Mouse (Mus musculus): ENCODE results near the gene Zfp987. TPM values are rescaled to one million over a fixed set of nuclear protein-coding genes. Genes with fewer than 3 reads are reported as not detected.
"Not testable (repeated sequence)": the region's sequence is repeated elsewhere in the genome, so short reads cannot be mapped to it uniquely, and the experiment has no call there.

Gene Zfp987
- total RNA-seq (2021) = under 1 TPM in 1 of 2 experiments, not detected in 1; 0.16 TPM

- intact Hi-C loops (cut with DNase I); DNase-seq (ENCODE audit: extremely low spot score in 1 of 2, low spot score in 2 of 2): not testable (repeated sequence)
These were observed at the start of gene Zfp987 for GRCm38 (mm10) chr4:146096998-146097397. Gene Zfp987 (plus strand): TSS chr4:146097298.

- intact Hi-C loops (cut with DNase I); DNase-seq (ENCODE audit: extremely low spot score in 1 of 2, low spot score in 2 of 2): not testable (repeated sequence)
These were observed 44.6 kb upstream of the Zfp987 start for GRCm38 (mm10) chr4:146052536-146052935.

GRCm38 (mm10) chr4:146053445-146053844 is 43.7 kb upstream of the Zfp987 start:
- DNase-seq (ENCODE audit: extremely low spot score in 1 of 2, low spot score in 2 of 2); intact Hi-C loops (cut with DNase I): not testable (repeated sequence)

GRCm38 (mm10) chr4:146055335-146055734 is 41.8 kb upstream of the Zfp987 start:
- DNase-seq (ENCODE audit: extremely low spot score in 1 of 2, low spot score in 2 of 2) = no peak
- intact Hi-C loops (cut with DNase I) = no loop called here

GRCm38 (mm10) chr4:146058646-146059045 is 38.5 kb upstream of the Zfp987 start:
- DNase-seq (ENCODE audit: extremely low spot score in 1 of 2, low spot score in 2 of 2) = peak in 1 of 2 experiments; percentile 52
- intact Hi-C loops (cut with DNase I) = not testable (repeated sequence)

DNA sequence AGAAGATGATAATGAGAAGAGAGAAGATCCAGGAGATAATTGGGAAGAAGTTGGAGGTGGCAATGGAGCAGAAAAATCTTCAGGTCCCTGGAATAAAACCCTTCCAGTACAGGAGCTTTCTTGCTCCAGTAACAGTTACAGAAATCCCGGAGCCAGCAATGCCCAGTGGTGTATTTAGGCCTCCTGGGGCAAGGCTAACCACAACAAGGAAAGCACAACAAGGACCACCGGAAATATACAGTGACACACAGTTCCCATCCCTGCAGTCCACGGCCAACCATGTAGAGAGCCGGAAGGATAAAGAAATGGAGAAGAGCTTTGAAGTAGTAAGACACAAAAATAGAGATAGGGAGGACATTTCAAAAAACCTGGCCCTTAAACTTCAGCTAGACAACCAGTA is 38.0 kb upstream of the Zfp987 start:
- DNase-seq (ENCODE audit: extremely low spot score in 1 of 2, low spot score in 2 of 2); intact Hi-C loops (cut with DNase I): not testable (repeated sequence)

- intact Hi-C loops (cut with DNase I); DNase-seq (ENCODE audit: extremely low spot score in 1 of 2, low spot score in 2 of 2): not testable (repeated sequence)
These were observed 37.0 kb upstream of the Zfp987 start for GRCm38 (mm10) chr4:146059974-146060693.

DNA sequence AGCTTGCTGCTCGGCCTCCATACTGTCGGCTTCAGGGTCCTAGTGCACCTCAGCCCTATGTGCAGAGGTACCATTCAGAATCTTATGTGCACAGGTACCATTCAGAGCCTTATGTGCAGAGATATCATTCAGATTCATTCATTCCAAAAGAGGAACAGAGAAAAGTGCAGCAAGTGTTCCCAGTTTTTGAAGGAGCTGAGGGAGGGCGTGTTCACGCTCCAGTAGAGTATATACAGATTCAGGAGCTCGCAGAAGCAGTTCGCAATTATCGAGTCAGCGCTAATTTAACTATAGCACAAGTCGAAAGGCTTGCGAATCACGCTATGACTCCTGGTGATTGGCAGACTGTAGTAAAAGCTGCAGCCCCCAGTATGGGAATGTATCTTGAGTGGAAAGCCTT is 36.0 kb upstream of the Zfp987 start:
- DNase-seq (ENCODE audit: extremely low spot score in 1 of 2, low spot score in 2 of 2); intact Hi-C loops (cut with DNase I): not testable (repeated sequence)

DNA sequence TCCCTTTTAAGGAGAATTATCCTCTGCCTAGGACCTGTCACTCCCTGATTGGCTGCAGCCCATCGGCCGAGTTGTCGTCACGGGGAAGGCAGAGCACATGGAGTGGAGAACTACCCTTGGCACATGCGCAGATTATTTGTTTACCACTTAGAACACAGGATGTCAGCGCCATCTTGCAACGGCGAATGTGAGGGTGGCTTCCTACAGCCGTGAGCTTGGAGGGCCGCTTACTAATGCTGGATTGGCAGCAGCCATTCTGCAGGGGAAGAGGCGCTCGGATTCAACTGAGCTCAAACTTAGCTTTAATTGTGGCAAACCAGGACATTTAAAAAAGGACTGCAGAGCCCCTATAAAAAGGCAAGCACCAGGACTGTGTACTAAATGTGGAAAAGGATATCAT is 35.1 kb upstream of the Zfp987 start:
- intact Hi-C loops (cut with DNase I); DNase-seq (ENCODE audit: extremely low spot score in 1 of 2, low spot score in 2 of 2): not testable (repeated sequence)

- DNase-seq (ENCODE audit: extremely low spot score in 1 of 2, low spot score in 2 of 2); intact Hi-C loops (cut with DNase I): not testable (repeated sequence)
These were observed 34.1 kb upstream of the Zfp987 start for GRCm38 (mm10) chr4:146063001-146063400.

- DNase-seq (ENCODE audit: extremely low spot score in 1 of 2, low spot score in 2 of 2); intact Hi-C loops (cut with DNase I): not testable (repeated sequence)
These were observed 33.5 kb upstream of the Zfp987 start for GRCm38 (mm10) chr4:146063621-146064020.

DNA sequence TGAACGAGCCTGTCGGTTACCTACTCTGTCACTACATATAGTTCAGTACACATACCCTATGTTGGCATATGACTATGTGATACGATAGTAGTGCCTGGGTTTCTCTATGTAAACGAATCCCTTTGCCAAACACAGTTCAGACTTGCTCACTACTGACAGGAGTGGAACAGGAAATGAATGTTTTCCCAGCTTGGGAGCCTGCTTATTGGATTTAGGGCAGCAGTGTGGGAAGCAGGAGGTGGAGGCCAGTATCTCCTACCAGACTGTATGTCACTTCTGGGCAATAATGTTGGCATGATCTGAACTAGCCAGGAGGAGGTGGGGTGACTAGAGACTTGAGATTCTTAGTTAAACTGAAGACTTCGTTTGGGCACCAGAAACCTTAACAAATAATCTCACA is 32.3 kb upstream of the Zfp987 start:
- intact Hi-C loops (cut with DNase I) = not testable (repeated sequence)

GRCm38 (mm10) chr4:146066932-146067580 is 30.0 kb upstream of the Zfp987 start:
- intact Hi-C loops (cut with DNase I) = not testable (repeated sequence)
- DNase-seq (ENCODE audit: extremely low spot score in 1 of 2, low spot score in 2 of 2) = peak in 1 of 2 experiments; percentile 50

More for the DNA sequence above, 32.3 kb upstream of the Zfp987 start:
- not testable (repeated sequence) for DNase-seq (ENCODE audit: extremely low spot score in 1 of 2, low spot score in 2 of 2)

DNA sequence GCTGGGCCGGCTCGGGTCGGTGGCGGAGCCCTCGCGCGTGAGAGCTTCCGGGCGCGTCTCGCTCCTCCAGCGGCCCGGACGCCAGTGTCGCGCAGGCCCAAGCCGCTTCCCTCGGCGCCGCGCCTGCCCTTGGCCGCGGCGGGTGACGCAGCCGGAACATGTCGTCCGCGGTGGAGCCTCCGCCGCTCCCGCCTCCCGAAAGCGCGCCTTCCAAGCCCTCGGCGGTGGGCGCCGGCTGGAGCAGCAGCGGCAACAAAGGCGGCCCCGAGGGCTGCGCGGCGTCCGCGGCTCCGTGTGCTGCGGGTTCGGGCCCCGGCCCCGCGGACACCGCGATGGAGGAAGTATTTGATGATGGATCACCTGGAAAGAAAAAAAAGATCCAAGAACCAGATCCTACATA is 29.5 kb upstream of the Zfp987 start:
- intact Hi-C loops (cut with DNase I) = not testable (repeated sequence)
- DNase-seq (ENCODE audit: extremely low spot score in 1 of 2, low spot score in 2 of 2) = peak in 1 of 2 experiments; percentile 38

GRCm38 (mm10) chr4:146073264-146073663 is 23.8 kb upstream of the Zfp987 start:
- DNase-seq (ENCODE audit: extremely low spot score in 1 of 2, low spot score in 2 of 2); intact Hi-C loops (cut with DNase I): not testable (repeated sequence)

GRCm38 (mm10) chr4:146101448-146101847 is 4.3 kb downstream of the Zfp987 start:
- DNase-seq (ENCODE audit: extremely low spot score in 1 of 2, low spot score in 2 of 2); intact Hi-C loops (cut with DNase I): not testable (repeated sequence)

GRCm38 (mm10) chr4:146156524-146156923 is 59.4 kb downstream of the Zfp987 start, which contains the start of gene Zfp600:
Gene Zfp600 (plus strand): TSS chr4:146156824.
- intact Hi-C loops (cut with DNase I); DNase-seq (ENCODE audit: extremely low spot score in 1 of 2, low spot score in 2 of 2): not testable (repeated sequence)

- DNase-seq (ENCODE audit: extremely low spot score in 1 of 2, low spot score in 2 of 2); intact Hi-C loops (cut with DNase I): not testable (repeated sequence)
These were observed 65.8 kb downstream of the Zfp987 start for GRCm38 (mm10) chr4:146162893-146163292.

DNA sequence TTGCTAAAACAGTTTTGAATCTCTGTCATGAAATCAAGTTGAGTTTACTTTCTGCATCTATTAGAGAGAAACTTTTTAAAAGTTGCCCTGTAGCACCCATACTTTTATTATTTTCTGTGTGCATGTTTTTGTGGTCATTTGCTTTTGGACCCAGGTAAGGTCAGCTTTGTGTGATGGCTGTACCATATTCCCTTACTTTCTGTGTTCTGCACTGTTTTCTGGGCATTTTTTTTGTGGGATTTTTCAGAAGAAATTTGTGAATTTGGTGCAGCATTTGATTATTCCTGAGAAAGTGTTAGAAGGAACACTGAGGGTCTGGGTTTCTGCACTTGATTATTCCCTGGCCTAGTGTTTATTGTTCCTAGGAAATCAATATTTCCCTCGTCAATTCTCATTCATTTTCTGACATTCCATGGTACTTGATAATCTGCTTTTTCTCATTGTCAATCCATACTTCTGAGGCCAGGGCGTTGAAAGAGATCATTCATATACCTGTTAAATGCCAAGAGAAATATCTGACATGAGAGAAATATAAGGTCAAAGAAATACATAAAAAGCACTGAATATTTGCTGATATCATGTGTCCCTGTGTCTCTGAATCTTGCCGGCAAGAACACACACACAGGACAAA is 70.2 kb downstream of the Zfp987 start:
- DNase-seq (ENCODE audit: extremely low spot score in 1 of 2, low spot score in 2 of 2); intact Hi-C loops (cut with DNase I): not testable (repeated sequence)

All from left cerebral cortex, postnatal 10 days (tissue).